In genomic region chr5:51984966-51985365, GRCm38 (mm10) we compare ENCODE assay signal across 18 mouse cellular contexts.
A peak's percentile ranks its signal among the peaks of the same experiment; 100 is the strongest.
DNase-seq lines count a peak whose midpoint lies in the region; TF ChIP-seq lines count a peak whose summit lies in the region.
"Had no signal": no experiment of that assay in that cellular context is flagged by ENCODE, and none has a peak within 500 bp of the region (broad histone marks: within the 10 kb centered on the region; RNA-seq: fewer than 3 reads in every experiment).

No protein-coding gene starts in this region.

- no peak overlapping the region for H3K4me3 ChIP-seq in gastrocnemius, adult 2 months
- no peak overlapping the region for H3K4me3 ChIP-seq in forebrain, embryonic 10.5 days
- H3K4me3 ChIP-seq: limb, embryonic 12.5 days; liver, embryonic 12.5 days had no signal

- peaks cover 8% of the 10 kb centered on the region for H3K4me1 ChIP-seq in forebrain, embryonic 10.5 days
- H3K4me1 ChIP-seq: limb, embryonic 12.5 days; liver, embryonic 12.5 days had no signal

- no peaks in the 10 kb centered on the region for H3K36me3 ChIP-seq in forebrain, embryonic 10.5 days (replicated peaks)
- H3K36me3 ChIP-seq: limb, embryonic 12.5 days; liver, embryonic 12.5 days had no signal

- H3K9me3 ChIP-seq in forebrain, embryonic 10.5 days = no peaks in the 10 kb centered on the region
- H3K9me3 ChIP-seq: limb, embryonic 12.5 days; liver, embryonic 12.5 days had no signal

- DNase-seq in gastrocnemius, adult 2 months = peak; percentile 47
- DNase-seq in gastrocnemius, postnatal 25 days = no peak
- DNase-seq in lung, postnatal 10 days = peak; percentile 3
- no peak for DNase-seq in lung, postnatal 25 days (ENCODE audit: low spot score)
- DNase-seq in gastrocnemius, postnatal 10 days = peak; percentile 19
- peak; percentile 9 to 28 for DNase-seq in heart, postnatal 14 days
- no peak for DNase-seq in forebrain, embryonic 10.5 days (ENCODE audit: extremely low spot score, low spot score)
- DNase-seq in thymus, postnatal 14 days = no peak
- DNase-seq: adrenal gland, adult 8-10 months; cerebellum, postnatal 36 days; kidney, adult 8-10 months; kidney, postnatal 25 days; layer of hippocampus, adult 9-11 months; lung, adult 2 months; thymus, adult 18-20 months had no signal

- peaks cover 30% of the 10 kb centered on the region for H3K27me3 ChIP-seq in forebrain, embryonic 10.5 days (ENCODE audit: poor library complexity, severe bottlenecking)
- H3K27me3 ChIP-seq: limb, embryonic 12.5 days; liver, embryonic 12.5 days had no signal

- intact Hi-C loops in gastrocnemius, adult 2 months (cut with DNase I) = no loop called here
- intact Hi-C loops in heart, postnatal 14 days (cut with DNase I) = loop anchor here (5.0 kb wide), 1 partner anchor 52 kb away; no protein-coding TSS in a partner anchor

- TF ChIP-seq CTCF in gastrocnemius, adult 2 months (IDR thresholded peaks at IDR 0.05) = no peak

- H3K27ac ChIP-seq in gastrocnemius, adult 2 months = no peak overlapping the region
- no peak overlapping the region for H3K27ac ChIP-seq in forebrain, embryonic 10.5 days
- H3K27ac ChIP-seq: hindbrain, embryonic 14.5 days; limb, embryonic 12.5 days; liver, embryonic 12.5 days had no signal

- 91% methylated on average over 6 of the region's 6 CpGs for WGBS in forebrain, embryonic 10.5 days

Comparison
In these comparisons a context has a peak if more than half of its experiments do, and no peak if none do; other contexts are left out.
1. DNase-seq: peak in gastrocnemius, adult 2 months (single experiment), lung, postnatal 10 days (single experiment), gastrocnemius, postnatal 10 days (single experiment) and heart, postnatal 14 days (2 of 2); none in gastrocnemius, postnatal 25 days (single experiment), lung, postnatal 25 days (single experiment), forebrain, embryonic 10.5 days (single experiment) and thymus, postnatal 14 days (single experiment).